Mouse (Mus musculus): Measurements from ENCODE around the gene Cenpp.

Cenpp gene

DNA sequence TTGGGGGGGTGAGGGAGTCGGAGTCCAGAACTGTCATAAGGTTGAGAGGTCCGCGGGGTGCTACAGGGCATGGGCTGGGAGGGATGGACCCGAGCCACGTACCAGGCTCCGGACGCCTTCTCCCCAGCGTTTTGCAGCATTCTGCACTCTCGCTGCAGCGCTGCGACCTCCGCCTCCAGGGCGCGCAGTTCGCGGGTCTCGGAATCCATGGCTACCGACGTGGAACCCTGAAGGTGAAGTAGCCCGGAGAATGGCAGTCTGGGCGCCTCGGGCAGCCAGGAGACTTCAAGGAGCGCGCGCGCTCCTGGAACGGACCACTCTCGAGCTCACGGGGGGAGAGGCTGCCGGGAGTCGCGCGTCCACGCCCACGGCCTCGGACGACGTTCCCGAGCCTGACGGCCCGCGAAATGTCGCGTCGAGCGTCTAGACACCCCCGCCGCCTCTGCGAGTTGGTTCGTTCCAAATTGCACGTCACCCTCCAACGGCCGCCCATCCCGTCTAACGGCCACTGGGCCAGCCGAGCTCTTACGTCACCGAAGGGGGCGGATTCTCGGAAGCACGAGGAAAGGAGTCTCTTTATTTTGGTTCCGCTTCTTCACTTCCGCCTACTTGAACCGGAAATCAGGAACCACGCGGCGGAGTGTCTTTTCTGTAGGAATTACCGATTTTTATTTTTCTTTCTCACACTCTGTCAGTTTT lies at the start of gene Cenpp, which contains the start of gene Nol8:
TSS of gene Cenpp (minus strand) at position 305 of the 699 bp plus-strand sequence.
TSS of gene Nol8 (plus strand) at position 598 of the 699 bp plus-strand sequence.
- in situ Hi-C loops (cut with MboI, MseI), result loop anchor here (10.0 to 25.0 kb wide), 2 partner anchors 228 to 765 kb away; partner anchors contain the start of gene Ippk

DNA sequence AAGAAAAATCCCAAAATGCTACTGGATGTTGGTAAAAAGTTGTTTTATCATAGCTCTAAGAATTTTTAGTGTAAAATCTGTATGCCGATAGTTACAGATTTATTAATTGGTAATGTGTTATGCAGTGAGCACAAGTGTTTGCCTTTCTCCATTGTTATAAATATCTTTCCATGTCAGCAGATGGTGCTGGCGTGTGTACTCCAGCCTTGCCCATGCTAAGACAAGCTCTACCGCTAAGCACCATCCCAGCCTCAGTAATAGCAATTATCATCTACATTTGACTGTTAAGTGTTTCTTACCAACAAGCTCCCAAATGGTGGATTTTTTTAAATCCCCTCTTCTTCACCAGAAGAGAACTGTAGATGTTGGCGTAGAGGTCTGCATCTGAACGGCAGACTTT lies 38.5 kb upstream of the Cenpp start:
- in situ Hi-C loops (cut with MboI, MseI), result no loop called here

DNA sequence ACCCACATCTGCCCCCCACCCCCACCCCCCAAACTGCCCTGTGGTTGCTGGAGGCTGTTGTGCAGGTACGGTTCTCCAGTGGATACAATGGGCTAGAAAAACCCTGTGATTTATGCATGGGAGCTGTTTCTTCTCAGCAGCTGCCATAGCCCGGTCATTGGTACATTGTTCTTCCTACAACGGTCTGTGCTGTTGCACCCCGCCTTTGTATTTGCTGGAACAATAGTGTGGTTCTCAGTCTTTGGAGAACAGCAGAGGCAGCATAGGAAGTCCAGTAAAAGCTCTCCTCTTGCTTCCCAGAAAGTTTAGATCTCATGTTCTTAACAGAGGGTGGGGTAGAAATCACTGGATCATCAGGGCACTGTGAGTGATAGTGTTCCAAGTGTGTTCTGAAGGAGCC lies 31.7 kb upstream of the Cenpp start:
- in situ Hi-C loops (cut with MboI, MseI), result loop anchor here (10.0 kb wide), 1 partner anchor 1701 kb away; no protein-coding TSS in a partner anchor

DNA sequence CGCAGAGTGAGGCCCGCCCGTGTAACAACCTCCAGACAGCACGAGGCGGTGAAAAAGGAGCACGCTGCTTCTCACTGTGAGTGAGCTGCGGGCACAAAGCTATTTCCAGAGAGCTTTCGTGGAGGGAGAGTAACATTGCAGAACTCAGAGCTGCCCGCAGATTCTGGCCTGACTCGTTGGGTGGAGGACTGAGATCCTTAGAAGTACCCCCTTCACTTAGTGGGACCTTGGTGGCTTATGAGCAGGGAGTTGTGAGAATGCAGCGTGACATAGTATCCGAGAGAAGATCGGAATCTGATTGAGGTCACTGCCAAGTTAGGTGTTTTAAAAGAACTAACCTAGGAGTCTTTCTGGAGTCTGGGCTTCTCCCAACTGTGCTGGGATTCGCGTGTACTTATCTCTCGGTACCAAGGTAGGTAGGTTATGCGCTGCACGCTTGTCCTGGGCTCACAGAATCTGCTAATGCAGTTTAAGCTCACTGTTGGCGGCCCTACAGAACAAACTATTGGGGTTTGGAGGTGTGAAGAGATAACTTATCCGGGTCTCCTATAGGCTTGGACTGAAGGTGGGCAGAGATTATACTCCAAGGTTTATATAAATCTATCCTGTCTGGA lies 29.8 kb upstream of the Cenpp start:
- in situ Hi-C loops (cut with MboI, MseI), result loop anchor here (10.0 kb wide), 1 partner anchor 1702 kb away; no protein-coding TSS in a partner anchor

DNA sequence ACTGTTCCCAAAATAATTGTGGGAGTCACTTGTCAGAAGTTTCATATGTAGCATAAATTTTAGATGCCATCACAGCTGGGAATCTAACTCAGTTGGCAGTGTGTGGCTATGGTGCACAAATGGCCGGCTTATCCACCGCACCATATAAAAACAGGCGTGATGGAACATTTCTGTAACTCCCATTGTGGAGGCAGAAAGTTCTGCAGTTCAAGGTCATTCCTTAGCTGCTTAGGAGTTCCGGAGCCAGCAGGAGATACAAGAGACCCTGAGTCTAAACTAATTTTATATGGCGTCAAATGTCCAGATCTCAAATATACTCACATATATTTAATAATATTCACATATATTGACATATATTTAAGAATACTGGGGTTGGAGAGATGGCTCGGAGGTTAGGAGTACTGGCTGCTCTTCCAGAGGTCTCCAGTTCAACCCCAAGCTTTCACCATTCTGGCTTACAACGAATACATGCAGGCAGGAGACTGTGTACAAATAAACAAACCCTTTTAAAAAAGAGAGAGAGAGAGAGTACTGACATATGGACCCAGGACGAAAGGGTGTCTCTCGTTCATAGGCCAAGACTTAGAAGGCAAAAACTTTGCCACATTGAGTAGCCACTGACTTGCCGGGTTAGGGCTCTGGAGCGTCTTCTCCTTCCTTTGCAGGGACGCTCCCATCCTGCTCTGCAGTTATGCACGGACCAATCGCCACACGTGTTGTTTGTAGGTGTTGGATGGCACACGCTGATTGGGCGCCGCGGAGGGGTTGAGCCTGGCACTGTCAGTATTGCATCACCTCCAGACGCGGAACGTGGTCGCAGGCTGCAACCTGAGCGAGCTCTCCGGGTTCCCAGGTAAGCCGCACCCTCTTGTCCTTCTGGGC lies 29.0 kb upstream of the Cenpp start, which contains the start of gene Iars:
TSS of gene Iars (plus strand) at position 750 of the 882 bp plus-strand sequence.
- in situ Hi-C loops (cut with MboI, MseI), result loop anchor here (10.0 kb wide), 1 partner anchor 1703 kb away; no protein-coding TSS in a partner anchor

DNA sequence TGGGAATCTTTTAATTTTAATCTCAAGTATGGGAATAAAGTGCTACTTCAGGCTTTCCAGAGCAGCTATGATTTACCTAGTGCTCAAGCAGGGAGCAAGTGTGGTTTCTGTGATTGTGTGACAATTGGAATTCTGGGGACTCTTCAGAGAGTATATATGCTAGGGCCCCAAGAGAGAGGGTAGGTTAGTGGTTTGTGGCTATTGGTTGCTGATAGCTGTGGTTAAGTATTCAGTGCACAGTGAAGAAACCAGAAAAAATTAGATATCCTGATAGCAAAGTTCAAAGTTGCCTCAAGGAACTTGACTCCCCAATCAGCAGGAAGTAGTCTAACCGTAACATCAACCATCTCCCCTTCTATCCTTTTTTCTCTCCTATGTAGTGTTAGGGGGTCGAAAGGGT lies 25.2 kb upstream of the Cenpp start:
- in situ Hi-C loops (cut with MboI, MseI), result no loop called here

DNA sequence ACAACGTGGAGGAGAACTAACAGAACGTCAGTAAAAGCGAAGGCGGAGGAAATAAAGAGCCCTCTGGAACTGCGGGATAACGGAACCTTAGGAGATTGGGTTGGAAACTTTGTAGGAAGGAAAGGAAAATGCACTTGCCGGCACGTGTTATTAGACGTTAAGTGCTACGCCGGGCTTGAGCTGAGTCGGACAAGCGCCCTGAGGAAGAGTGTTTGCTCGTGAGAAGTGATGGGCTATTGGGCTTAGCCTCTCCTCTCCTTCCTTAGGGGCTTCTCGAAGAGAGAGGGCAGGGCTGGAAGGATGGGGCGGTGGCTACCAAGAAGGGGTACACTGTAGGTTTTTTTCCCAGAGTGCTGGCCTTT lies 576 bp upstream of the Cenpp start:
- in situ Hi-C loops (cut with MboI, MseI), result loop anchor here (10.0 to 25.0 kb wide), 2 partner anchors 228 to 766 kb away; partner anchors contain the start of gene Ippk

DNA sequence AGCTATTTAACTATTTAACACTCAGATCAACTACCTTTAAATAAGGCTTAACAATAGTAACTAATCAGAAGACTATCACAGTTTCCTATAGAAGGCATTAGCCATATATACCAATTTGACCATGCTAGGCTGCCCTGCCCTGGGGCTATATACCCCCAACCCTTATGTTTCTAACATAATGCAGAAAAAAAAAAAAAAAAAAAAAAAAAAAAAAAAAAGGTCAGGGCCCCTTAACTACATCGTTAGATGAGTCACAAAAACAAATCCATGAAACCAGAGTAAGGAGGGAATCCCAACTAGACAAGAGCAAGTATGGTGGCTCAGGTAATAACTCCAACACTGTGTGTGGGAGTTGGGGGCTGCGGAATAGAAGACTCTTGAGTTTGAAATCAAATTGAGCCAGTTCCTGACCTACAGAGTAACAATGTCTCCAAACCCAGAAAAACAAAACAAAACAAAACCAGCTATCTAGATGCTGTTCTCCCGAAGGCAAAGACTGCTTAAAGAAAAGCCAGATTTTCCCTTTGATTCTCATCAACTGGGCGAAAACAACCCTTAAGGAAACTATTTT lies 719 bp downstream of the Cenpp start:
- in situ Hi-C loops (cut with MboI, MseI), result loop anchor here (10.0 to 25.0 kb wide), 2 partner anchors 227 to 765 kb away; partner anchors contain the start of gene Ippk

DNA sequence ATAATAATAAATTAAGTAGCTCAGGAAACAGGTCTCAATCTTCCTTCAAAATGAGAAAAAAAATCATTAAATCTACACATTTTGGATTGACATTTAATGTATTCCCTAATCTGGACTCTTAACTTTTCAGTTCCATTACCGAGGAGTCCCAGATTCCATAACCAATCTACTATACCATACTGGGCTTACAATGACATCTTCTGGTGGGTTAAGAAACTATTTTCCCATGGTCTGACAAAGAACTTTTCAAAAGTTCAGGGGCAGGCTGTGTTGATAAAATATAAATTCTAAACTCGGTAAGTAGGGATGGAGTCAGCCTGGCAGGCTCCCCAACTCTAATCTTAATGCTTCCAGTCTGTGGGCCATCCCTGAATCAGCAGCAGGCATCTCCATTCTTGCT lies 1.4 kb downstream of the Cenpp start:
- in situ Hi-C loops (cut with MboI, MseI), result loop anchor here (10.0 to 25.0 kb wide), 2 partner anchors 226 to 764 kb away; partner anchors contain the start of gene Ippk

DNA sequence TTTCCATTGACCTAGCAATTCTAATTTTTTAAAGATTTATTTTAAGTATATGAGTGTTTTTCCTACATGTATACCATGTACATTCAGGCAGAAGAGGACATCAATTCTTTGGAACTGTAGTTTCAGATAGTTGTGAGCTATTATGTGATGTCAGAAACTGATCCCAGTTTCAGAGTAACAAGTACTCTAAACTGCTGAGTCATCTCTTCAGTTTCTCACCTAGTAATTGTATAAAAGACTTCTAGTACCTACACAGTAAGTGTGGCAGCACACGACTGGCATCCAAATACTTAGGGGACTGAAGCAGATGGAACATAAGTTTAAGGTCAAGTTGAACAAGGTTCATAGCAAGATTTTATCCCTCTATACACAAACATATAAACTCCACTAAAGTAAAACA lies 6.6 kb downstream of the Cenpp start:
- in situ Hi-C loops (cut with MboI, MseI), result no loop called here

DNA sequence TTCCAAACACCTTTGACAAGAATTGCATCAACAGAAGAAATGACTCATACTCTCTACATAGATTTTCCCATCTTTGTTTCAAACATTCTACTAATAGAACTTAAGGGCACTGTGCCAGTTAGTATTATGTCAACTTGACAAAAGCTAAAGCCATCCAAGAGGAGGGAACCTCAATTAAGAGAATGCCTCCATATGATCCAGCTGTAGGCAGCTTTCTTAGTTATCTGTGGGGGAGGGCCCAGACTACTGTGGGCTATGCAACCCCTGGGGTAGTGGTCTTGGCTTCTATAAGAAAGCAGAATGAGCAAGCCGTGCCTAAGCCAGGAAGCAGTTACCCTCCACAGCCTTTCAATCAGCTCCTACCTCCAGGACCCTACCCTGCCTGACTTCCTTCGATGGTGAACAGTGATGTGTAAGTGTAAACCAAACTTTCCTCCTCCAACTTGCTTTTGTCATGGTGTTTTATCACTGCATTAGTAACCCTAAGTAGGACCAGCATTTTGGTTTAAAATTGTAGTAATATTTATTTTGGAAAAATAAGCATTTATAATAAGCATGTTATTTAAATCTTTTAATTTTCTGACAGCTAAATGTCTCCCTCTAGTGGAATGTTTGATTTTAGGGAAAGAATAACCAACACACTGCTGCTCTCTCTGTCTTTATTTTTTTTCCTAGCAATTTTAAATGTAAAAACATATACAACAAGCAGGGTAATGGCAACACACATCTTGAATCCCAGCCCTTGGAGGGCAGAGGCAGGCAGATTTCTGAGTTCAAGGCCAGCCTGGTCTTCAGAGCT lies 7.7 kb downstream of the Cenpp start:
- in situ Hi-C loops (cut with MboI, MseI), result no loop called here

DNA sequence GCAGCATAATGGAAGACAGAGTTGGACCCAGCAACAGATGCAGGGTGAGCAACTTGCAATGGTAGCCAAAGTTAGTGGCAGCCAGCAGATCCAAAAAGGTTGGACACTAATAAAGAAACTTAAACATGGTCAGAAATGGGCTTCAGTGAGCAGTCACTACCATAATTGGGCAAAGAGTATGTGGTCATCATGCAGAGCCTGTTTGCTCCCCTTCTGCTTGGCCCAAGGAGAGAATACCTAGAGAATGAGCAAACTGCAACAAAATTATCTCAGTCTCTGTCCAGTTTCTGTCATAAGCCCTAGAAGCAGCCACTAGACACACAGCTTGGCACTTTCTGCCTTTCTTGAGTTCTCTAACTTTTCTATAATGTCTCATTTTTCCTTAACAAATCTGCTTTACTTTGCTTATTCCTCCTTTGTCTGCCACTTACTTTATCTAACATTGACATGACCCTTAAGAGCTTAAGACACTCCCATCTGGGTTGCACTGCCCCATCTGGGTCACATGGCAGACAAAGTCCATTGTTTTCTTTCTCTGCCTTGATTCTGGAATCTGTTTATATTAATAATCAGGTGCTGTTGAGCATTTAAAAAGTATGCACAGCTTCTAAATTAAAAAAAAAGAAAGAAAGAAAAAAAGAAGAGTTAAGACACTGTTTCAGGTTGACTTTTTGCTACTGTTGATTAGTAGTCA lies 8.8 kb downstream of the Cenpp start:
- in situ Hi-C loops (cut with MboI, MseI), result no loop called here

DNA sequence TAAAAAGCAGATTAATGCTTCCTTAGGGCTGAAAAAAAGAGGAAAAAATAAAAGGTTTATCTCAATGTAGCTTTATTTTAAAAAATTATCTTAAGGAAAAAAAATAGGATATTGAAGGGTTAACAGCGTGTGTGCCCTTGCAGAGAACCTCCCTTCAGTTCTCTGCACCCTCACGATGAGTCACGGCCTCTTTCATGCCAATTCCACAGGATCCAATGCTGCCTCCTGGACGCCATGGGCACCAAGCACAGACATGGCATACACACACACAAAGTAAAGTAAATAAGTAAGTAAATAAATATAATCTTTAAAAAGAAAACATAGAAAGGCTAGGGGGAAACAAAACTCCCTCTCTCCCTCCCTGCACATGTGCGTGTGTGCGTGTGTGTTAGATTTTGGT lies 9.9 kb downstream of the Cenpp start:
- in situ Hi-C loops (cut with MboI, MseI), result no loop called here

DNA sequence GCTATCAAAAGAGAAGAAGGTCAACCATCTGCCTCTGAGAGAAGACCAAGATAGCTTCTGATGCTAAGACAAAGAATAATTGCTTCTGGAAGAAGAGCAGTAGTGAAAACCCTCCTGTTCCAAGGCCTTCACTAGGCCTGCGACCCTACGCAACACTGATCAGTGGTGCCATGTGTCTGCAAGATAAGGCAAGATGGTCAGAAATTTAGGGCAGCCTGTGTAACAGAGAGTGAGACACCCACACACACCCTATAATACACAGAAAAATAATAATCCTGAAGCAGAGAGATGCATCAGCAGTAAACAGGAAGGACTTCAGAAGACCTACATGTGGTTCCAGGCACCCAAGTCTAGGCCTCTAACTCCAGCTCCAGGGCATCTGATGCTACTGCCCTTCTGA lies 12.6 kb downstream of the Cenpp start:
- in situ Hi-C loops (cut with MboI, MseI), result loop anchor here (5.0 kb wide), 1 partner anchor 193 kb away; no protein-coding TSS in a partner anchor

DNA sequence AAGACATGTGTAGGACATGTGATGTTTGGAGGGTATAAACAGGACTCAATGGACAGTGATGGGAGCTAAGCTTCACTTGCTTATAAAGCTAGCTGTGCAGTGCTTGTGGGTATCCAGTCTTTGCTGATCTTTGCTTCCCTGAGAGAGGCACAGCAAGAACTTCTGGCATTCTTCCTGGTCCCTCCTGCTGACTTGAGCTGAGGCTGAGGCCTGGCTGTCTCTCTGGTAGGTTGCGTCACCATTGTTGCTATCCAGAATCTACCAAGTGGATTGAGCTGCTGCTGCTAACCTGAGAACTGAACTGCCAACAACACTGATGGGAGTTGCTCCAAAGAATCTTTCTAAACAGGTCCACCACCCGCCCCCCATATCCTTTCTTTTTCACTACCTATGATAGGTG lies 23.5 kb downstream of the Cenpp start:
- in situ Hi-C loops (cut with MboI, MseI), result loop anchor here (10.0 kb wide), 1 partner anchor 144 kb away; no protein-coding TSS in a partner anchor

DNA sequence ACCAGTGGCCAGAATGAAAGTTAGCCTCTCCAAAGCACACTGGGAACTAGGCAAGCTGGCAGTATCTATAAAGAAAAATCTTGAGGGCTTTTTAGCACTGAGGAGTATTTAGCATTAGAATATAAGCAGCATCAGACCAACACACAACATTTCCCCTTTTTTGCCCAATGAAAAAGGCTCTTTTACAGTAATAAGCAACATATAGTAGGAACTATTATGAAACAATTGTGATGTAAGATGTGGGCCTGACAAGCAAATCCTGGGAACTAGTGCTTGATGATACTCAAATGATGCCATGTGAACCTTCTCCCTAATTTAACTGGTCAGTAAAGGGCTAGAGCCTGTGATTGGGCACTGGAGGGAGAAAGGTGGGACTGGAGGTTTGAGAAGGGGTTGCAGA lies 24.4 kb downstream of the Cenpp start:
- in situ Hi-C loops (cut with MboI, MseI), result loop anchor here (10.0 kb wide), 1 partner anchor 143 kb away; no protein-coding TSS in a partner anchor

DNA sequence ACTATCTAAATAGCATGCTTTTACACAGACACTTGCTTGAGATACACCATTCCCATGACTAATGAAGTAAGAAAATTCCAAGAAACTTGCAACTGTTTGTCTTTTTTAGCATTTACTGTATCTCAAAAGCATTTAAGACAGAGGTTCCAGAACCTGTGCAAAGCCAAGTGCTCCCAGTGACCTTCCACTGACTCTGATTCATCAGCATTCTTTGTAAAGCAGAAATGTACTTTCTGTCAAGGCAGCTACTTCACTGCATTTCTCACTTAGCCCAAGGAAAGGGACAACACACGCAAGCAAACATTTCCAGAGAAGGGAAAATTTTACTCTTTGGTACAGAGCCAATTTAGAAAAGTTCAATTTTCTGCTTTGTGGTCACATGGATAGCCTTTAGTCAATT lies 29.4 kb downstream of the Cenpp start:
- in situ Hi-C loops (cut with MboI, MseI), result loop anchor here (10.0 kb wide), 1 partner anchor 138 kb away; no protein-coding TSS in a partner anchor

DNA sequence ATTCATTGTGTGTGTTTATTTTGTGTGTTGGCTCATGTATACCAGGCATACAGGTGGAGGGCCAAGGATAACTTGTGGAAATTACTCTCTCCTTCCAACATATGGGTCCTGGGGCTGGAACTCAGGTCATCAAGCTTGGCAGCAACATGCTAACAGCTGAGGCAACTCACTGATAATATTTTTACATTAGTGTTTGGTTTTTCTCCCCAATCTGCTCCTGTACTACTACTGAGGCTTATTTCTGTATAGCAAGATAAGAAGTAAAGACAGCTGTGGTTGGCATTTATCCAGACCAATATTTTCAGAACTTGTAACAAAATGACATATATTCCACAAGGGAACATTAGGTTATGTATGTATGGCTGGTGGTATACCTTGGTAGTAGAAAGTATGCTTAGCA lies 34.2 kb downstream of the Cenpp start:
- in situ Hi-C loops (cut with MboI, MseI), result no loop called here

DNA sequence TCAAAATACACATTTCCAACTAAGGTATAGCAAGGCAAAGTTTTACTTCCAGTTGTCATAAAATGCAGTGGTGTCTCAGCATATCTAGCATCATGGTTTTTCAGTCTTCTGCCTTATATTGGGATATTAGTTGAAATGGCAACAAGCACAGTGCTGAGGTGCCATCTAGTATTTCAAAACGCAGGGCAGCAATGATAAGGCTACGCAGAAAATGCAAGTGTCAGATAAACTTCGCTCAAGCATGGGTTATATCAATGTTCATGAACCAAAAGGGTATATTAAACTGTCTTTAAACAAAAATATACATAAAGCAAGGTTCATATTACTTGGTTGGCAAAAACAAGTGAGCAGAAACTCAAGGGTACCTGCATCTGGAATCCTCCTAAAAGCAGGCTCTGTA lies 35.6 kb downstream of the Cenpp start:
- in situ Hi-C loops (cut with MboI, MseI), result no loop called here

Data from T-helper 2 cell (primary cell).